Mouse (Mus musculus) C2C12 (cell line): Measurements from ENCODE around the gene Eif4h.

Experiments
- CEBPB ChIP-seq: IDR thresholded peaks from one replicate; pipeline ENCODE4 v1.6.1; 2011; ENCODE audit warnings: low read depth, mild to moderate bottlenecking, control low read depth, moderate library complexity
- CTCF ChIP-seq: IDR thresholded peaks from one replicate; pipeline ENCODE4 v1.5.1; 2011; ENCODE audit not compliant: control insufficient read depth, insufficient read depth, insufficient read length
- FOSL1 ChIP-seq: IDR thresholded peaks from one replicate; pipeline ENCODE4 v1.8.0; 2011; ENCODE audit warnings: mild to moderate bottlenecking, low read length; ENCODE audit not compliant: poor library complexity, insufficient read depth, severe bottlenecking
- USF1 ChIP-seq: IDR thresholded peaks from one replicate; pipeline ENCODE4 v1.6.1; 2011; ENCODE audit warnings: low read depth, mild to moderate bottlenecking, control low read depth, moderate library complexity

GRCm38 (mm10) chr5:134609916-134610643 is 29.2 kb downstream of the Eif4h start:
- no peak for TF ChIP-seq CTCF
- no peak for TF ChIP-seq USF1
- TF ChIP-seq CEBPB: no peak
- TF ChIP-seq FOSL1: no peak
